Mouse (Mus musculus) liver, embryonic 14 days (tissue): Measurements from ENCODE around the gene Fntb. TPM values are rescaled to one million over a fixed set of nuclear protein-coding genes. Genes with fewer than 3 reads are reported as not detected.

Experiments
- polyA plus RNA-seq: library from polyadenylated mRNA; depleted of rRNA; stranded (reverse); fragments of >200 nt; gene quantifications from 2 replicates; pipeline ENCODE4 v1.2.3, GENCODE M21; 2012; rRNA removed

Gene Fntb
- polyA plus RNA-seq, result 18.3 and 23.5 TPM in 2 replicates

DNA sequence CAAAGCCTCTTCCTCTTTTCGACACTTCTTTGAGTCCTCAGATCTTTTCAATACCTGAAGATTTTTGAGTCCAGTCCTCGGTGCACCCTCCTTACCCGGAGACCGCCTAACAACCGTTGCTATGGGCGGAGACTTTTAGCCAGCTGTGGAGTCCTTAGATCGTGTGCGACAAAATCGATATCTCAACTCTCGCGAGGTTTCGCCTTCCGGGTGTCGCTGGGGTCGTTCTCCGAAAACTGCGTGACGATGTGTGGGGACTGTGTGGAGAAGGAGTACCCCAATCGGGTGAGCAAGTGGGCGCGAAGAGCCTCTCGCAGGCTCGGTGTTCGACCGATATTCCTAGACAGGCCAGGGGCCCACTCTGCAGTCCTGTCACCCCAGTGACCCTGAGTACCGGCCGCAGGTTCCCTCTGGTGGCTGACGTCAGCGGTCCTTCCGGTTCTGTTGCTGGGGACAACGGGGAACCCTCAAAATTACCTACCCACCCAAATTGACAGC is at the start of gene Fntb, which contains the start of gene Churc1:
TSS of gene Fntb (plus strand) at position 236 of the 498 bp plus-strand sequence.
TSS of gene Churc1 (plus strand) at position 185 of the 498 bp plus-strand sequence.

GRCm38 (mm10) chr12:76795350-76795749 is 30.0 kb downstream of the Fntb start, which contains the start of gene Gpx2:
TSS of gene Gpx2 (minus strand) at chr12:76795554.

GRCm38 (mm10) chr12:76822651-76823041 is 57.3 kb downstream of the Fntb start, which contains the start of gene Rab15:
TSS of gene Rab15 (minus strand) at chr12:76822908.

DNA sequence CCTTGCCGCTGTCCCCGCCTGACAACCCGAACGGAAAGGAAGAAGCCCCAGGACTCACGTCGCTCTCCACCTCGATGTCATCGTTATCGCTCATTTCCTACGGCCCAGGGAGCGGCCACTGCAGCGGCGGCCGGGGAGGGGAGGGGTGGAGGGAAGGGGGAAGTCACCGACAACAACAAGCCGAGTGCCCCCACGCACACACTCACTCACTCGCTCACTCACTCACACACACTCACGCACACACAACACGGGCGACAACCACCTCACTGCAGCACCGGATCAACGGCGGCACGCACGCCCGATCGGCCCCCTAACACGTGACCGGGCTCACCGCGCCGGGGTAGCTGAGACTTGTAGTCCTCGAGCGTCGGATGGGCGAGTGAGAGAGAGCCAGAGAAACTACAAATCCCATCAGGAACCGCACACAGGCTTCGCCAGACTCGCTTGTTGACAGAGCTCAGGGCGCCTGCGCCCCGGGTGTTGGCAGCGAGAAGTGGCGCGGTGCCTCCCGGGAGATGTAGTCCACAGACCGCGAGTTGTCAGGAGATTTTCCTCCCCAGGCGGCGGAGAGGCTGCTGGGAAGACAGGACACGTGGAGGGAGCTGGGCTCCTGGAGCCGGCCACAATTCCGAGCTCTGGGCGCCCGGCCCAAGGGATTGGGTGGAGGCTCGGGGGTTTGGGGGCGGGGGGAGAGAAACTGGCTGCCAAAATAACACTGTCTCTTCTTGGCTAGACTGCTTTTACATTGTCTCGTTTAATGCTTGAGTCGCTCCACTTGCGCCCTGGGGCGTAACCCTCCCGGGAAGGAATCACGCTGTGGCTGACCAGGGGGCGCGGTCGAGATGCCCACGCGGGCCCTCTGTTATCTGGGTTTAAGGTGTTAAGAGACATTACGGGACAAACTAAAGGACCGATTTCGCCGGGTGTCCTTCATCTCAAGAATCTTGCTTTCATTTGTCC is 196.8 kb downstream of the Fntb start, which contains the start of gene Max:
TSS of gene Max (minus strand) at position 270 of the 960 bp plus-strand sequence.

Other genes starting within 250 kb of the Fntb start
- gene Plekhg3, start 234.7 kb upstream of the Fntb start, polyA plus RNA-seq, result 4.5 and 5.3 TPM in 2 replicates
- gene Sptb, start 55.0 kb upstream of the Fntb start, polyA plus RNA-seq, result 32.9 and 39.5 TPM in 2 replicates
- gene Churc1, start 51 bp upstream of the Fntb start, polyA plus RNA-seq, result 44.4 and 51.5 TPM in 2 replicates
- gene Gpx2, start 30.0 kb downstream of the Fntb start, polyA plus RNA-seq, result 0.03 TPM in 1 of 2 replicates, not detected in the other
- gene Rab15, start 57.3 kb downstream of the Fntb start, polyA plus RNA-seq, result 0.14 and 0.32 TPM in 2 replicates
- gene Max, start 196.6 kb downstream of the Fntb start, polyA plus RNA-seq, result 22.1 and 28.4 TPM in 2 replicates